Mouse (Mus musculus) gastrocnemius, adult 18-20 months (tissue): ENCODE data around the gene Herc2. TPM values are rescaled to one million over a fixed set of nuclear protein-coding genes. Genes with fewer than 3 reads are reported as not detected.

Source experiments
- DNase-seq: peaks from one replicate; pipeline ENCODE4 v3.0.0; 2021; ENCODE audit warnings: low spot score
- total RNA-seq, 2 experiments: library from RNA; stranded (reverse); gene quantifications; 2 replicates each; pipeline ENCODE4 v1.2.3; 2021

Gene Herc2
- total RNA-seq, 2 experiments from 2014 or later = 49.6 to 52.6 TPM

DNA sequence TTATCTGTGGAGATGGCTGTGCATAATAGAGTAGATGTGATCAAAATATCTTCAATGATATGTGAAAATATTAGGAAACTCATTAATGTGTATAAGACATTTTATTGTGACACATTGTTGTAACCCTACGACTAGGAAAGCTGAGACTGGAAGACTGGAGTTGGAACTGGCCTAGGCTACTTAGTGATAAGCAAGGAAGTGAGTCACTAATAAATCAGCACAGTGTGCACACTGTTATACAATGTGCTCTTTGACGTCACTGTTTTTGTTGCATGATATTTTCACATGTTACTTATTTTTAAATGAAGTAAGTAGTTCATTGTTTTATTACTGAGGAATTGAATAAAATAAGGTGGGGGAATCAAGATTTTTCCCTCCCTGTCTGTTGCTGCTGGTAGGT lies 16.1 kb downstream of the Herc2 start:
- DNase-seq = no peak

GRCm38 (mm10) chr7:56066634-56067033 lies 16.6 kb downstream of the Herc2 start:
- DNase-seq = no peak

DNA sequence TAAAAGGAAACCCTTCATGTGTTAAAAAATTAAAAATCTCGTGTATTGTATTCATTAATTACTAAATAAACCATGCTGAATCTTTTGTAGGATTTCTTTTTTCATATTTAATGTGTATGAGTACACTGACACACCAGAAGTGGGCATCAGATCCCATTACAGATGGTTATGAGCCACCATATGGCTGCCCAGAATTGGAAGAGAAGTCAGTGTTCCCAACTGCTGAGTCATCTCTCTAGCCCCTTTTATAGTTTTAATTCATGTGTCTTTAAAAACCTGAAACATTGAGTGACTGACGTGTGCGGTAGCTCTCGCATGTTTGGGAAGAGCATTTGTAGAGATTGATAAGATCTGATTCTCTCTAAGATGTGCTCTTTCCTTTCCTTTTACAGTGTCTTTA lies 21.7 kb downstream of the Herc2 start:
- DNase-seq = no peak

- no peak for DNase-seq
These were observed 33.0 kb downstream of the Herc2 start for GRCm38 (mm10) chr7:56083034-56083433.

DNA sequence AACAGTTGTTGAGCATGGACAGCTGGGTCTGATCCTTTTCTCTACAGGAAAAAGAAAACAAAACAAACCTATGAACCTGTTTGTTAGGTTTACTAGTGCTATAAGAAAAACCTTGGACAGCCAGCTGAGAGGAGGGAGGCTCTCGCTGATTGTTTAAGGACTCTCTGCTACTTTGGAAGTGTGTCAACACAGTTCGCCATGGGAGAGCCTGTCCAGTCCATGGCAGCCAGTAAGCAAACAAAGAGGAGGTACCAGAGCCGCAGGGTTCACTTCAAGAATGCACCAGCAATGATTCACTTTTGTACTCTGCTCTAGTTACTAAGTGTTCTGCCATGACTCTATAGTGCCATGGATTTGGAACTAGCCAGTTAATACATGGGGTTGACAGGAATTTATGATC lies 39.1 kb downstream of the Herc2 start:
- no peak for DNase-seq

DNA sequence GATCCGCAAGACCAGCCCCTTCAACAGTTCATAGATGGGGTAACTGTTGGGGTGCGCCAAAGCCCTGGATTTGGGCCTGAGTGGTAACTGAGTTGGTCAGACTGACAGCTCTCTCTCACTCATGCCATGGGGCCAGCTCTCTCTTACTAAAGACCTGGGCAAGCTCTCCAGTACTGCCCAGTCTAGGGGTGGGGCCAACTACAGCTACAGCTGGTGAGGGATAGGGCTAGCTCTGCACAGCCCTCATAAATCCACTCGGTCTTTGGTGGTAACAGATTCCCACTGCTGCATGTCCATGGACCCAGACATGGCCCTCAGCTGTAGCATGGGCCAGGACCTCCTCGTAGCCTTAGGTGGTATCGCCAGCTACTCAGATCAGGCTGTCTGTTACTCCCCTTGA lies 41.4 kb downstream of the Herc2 start:
- DNase-seq = no peak

- DNase-seq = no peak
These were observed 52.4 kb downstream of the Herc2 start for GRCm38 (mm10) chr7:56102293-56102847.

GRCm38 (mm10) chr7:56112999-56113398 lies 63.0 kb downstream of the Herc2 start:
- DNase-seq = no peak

DNA sequence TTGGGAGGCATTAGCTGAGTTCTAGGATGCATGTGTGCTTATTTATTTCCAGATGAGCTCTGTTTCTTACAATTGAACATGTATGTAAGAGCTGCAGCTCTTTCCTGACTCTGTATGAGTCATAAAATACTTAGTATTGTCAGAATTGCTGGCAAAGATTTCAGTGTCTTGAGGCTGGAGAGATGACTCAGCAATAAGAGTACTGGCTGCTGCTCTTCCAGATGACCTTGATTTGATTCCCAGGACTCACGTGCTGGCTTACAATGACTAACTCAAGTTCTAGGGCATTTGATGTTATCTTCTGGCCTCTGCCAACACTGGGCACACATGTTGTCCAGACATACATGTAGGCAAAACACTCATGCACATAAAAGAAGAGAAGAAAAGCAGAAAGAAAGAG lies 64.2 kb downstream of the Herc2 start:
- peak; percentile 9 for DNase-seq

- no peak for DNase-seq
These were observed 71.0 kb downstream of the Herc2 start for GRCm38 (mm10) chr7:56120968-56121367.

GRCm38 (mm10) chr7:56121425-56121824 lies 71.4 kb downstream of the Herc2 start:
- no peak for DNase-seq

- DNase-seq = no peak
These were observed 78.1 kb downstream of the Herc2 start for GRCm38 (mm10) chr7:56128080-56128479.

DNA sequence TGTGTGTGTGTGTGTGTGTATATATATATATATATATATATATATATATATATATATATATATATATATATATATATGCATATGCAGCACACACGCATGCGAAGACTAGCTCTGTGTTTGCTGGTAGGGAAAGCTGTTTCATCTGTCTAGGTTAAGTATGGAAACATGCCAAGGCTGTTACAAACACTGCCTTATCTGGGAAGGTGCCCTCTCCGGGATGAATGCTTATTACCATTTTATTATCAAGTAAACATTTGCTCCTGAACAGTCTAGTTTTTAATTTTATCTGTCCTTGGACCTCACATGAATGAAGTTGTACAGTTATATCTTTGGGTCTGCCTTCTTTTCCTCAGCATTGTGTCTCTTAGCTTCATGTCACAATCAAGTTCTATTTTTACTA lies 79.6 kb downstream of the Herc2 start:
- no peak for DNase-seq

DNA sequence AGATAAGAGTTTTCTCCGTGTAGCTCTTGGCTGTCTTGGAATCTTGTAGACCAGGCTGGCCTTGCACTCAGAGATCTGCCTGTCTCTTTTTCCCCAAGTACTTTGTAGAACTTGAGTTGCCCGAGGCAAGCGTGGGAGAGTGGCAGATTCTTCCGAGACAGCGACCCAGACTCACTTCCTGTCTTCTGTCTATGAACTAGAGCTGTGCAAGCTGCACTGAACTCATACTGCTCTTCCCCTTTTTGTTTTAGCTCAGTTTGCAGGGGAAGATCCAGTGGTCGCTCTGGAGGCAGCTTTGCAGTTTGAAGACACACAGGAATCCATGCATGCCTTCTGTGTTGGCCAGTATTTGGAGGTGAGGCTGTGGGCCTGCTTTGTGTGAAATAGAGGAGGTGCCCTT lies 81.6 kb downstream of the Herc2 start:
- DNase-seq = no peak

GRCm38 (mm10) chr7:56138706-56139105 lies 88.7 kb downstream of the Herc2 start:
- no peak for DNase-seq

DNA sequence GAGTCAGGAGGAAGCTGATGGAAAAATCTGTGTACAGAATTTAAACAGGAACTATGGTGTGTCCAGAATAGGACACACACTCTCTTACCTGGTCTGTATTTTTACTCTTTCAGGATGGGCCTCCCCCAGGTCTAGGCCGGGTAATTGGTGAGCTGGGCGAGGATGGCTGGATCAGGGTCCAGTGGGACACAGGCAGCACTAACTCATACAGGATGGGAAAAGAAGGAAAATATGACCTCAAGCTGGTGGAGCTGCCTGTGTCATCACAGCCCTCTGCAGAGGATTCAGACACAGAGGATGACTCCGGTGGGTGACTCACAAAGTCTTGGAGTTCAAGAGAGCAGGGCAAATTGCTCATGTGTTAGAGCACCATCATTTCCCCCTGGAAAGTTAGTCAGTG lies 96.4 kb downstream of the Herc2 start:
- DNase-seq = no peak

- no peak for DNase-seq
These were observed 98.9 kb downstream of the Herc2 start for GRCm38 (mm10) chr7:56148925-56149324.

- no peak for DNase-seq
These were observed 102.1 kb downstream of the Herc2 start for GRCm38 (mm10) chr7:56151885-56152676.

- no peak for DNase-seq
These were observed 103.2 kb downstream of the Herc2 start for GRCm38 (mm10) chr7:56153161-56153560.

DNA sequence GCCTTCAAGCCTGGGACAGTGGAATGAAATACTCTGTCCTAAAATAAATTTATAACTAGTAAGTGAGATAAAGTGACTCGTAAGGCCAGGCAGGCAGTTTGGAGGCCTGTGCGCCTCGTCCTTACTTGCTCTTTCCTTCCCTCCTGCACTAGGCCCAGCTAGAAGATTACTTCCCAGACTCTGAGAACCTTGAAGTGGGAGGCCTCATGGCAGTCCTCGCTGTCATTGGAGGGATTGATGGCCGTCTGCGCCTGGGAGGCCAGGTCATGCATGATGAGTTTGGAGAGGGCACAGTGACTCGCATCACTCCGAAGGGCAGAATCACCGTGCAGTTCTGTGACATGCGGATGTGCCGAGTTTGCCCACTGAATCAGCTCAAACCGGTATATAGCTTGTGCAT lies 103.6 kb downstream of the Herc2 start:
- no peak for DNase-seq

DNA sequence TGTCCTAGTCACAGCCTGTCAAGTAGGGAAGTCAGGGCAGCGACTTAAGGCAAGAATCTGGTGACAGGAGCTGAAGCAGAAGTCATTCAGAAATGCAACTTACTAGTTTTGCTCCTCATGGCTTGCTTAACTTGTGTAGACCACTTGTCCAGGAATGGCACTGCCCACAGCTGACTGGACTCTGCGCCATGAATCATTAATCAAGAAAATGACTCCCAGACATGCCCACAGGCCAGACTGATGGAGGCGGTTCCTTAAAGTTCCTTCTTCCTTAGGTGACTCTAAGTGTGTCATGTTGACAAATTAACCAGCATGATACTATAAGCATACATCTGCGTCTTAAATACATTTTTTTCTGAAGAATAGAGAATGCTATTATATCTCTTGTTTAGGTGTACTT lies 113.3 kb downstream of the Herc2 start:
- DNase-seq = no peak

DNA sequence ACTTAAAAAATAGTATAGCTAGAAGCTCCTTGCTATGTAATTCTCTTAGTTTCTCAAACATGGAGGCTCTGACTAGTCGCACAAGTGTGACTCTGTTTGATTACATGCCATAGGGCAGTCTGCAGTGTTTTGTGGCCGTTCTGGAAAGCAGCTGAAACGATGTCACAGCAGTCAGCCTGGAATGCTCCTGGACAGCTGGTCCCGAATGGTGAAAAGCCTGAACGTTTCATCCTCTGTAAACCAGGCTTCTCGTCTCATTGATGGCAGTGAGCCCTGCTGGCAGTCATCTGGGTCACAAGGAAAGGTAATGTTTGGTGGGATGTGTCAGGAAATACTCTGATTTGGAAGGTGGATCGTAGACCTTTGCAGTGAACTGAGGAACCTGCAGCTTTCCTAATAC lies 118.7 kb downstream of the Herc2 start:
- no peak for DNase-seq

DNA sequence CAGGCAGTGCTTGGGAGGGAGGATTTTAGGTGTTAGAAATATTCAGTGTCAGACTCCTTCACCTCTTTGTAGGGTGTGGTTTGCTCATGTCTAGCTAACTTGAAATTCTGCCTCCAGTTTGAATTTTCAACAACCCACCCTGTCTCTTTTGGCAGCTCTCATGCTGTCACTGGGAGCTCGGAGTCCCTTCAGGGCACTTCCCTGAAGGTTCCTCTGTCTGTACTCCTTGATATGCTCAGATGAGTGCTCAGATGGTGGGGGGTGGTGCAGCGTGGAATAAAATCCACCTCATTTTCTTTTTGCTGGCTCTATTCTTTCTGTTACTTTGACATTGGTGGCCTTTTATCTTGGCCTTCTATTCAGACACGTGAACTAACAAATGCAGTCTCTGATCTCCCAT lies 127.4 kb downstream of the Herc2 start:
- no peak for DNase-seq
